Mouse (Mus musculus): Measurements from ENCODE around the gene Commd7.

- TF ChIP-seq POLR2A (IDR thresholded peaks at IDR 0.05; ENCODE audit: control insufficient read depth, extremely low read depth, insufficient read depth, low read length, poor library complexity) (no peak), CTCF (IDR thresholded peaks at IDR 0.05; ENCODE audit: borderline replicate concordance, control insufficient read depth, extremely low read depth, insufficient read depth, low read length, poor library complexity) (no peak)
These were observed 14.1 kb downstream of the Commd7 start for GRCm38 (mm10) chr2:153618439-153618838.
